Mouse (Mus musculus): ENCODE data around the gene Zmym5.
A peak's percentile ranks its signal among the peaks of the same experiment; 100 is the strongest.
"Not testable (repeated sequence)": the region's sequence is repeated elsewhere in the genome, so short reads cannot be mapped to it uniquely, and the experiment has no call there.

The Zmym5 gene

DNA sequence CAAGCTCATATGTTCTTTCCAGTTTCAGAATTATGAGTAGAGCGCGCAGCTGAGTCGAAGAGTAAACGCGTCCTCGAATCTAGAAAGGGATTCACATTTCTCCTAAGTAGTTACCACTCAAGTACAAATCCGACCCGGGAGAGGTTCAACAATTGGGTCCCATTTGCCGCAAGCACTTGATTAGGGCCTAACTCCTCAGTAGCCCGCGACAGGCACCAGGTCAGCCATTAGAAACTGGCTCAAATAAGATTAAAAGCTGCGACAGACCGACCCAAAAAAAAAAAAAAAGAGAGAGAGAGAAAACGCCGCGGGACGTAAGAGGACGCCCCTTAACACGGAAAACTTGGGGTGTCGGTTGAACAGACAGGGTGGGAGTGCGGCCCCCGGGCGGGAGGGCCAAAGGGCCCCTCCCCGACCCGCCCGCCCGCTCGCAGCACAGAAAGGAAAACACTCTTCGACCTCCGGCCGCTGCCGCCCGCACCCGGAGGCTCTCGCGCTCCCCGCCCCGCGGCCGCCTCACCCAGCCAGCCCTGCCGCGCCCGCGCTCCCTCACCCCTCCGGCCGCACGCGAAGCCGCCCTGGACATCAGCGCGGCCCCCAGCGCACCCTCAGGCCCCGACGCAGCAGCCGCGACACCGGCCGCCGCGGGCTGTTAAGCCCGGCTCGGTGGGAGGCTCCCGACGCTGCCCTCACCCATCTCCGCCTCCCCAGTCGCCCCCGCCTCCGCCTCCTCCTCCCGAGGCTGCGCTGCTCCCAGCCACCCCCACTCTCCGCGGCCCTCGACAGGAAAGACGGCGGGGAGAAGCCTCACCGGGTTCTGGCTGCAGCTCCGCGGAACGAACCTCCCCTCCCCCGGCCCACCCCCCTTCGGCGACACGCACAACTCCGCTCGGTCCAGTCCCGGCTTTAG, 480 bp downstream of the Zmym5 start:
- H3K36me3 ChIP-seq (ENCODE audit: control insufficient read depth, insufficient read depth, low read length, poor library complexity, severe bottlenecking); H3K27me3 ChIP-seq (ENCODE audit: control insufficient read depth, insufficient read depth, low read length, poor library complexity, severe bottlenecking): not testable (repeated sequence)
- DNase-seq (ENCODE audit: low read depth, low spot score): peak; percentile 47

DNA sequence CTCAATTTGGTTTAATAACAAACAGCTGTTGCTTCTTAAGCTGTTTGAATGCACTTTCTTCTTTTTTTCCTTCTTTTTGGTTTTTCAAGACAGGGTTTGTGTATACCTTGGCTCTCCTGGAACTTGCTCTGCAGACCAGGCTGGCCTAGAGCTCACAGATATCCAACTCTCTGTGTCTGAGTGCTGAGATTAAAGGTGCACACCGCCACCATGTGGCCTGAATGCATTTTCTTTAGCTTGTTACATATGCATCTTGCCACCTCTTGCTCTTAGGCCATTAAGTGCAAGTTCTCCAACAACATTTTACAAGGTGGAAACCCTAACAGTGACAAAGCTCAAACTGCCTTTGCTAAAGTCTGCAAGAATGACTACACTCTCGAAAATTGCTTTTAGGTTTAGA, 18.3 kb downstream of the Zmym5 start:
- DNase-seq (ENCODE audit: low read depth, low spot score): peak; percentile 79
- Histone ChIP-seq H3K36me3 (ENCODE audit: control insufficient read depth, insufficient read depth, low read length, poor library complexity, severe bottlenecking) (peaks cover 13% of the 10 kb centered on the region), H3K27me3 (ENCODE audit: control insufficient read depth, insufficient read depth, low read length, poor library complexity, severe bottlenecking) (no peaks in the 10 kb centered on the region)

DNA sequence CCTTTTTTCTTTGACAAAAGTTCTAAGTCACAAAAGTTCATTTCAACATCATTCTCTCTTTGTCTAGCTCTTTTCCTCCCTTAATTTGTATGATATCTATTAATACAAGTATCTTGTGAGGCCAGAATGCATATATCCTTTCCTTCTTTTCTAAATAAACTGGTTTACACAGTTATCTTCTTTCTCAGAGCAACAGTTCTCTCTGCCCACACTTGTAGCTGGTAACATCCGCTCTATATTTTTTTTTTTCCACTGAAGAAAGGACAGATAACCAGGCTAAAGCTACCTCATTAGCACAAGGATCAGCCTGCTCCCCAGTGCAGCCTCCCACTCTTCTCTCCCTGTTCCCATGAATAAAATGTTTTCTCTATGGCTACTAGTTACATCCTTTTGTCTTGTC, 26.9 kb downstream of the Zmym5 start:
- no peaks in the 10 kb centered on the region for H3K36me3 ChIP-seq (ENCODE audit: control insufficient read depth, insufficient read depth, low read length, poor library complexity, severe bottlenecking)
- no peak for DNase-seq (ENCODE audit: low read depth, low spot score)

DNA sequence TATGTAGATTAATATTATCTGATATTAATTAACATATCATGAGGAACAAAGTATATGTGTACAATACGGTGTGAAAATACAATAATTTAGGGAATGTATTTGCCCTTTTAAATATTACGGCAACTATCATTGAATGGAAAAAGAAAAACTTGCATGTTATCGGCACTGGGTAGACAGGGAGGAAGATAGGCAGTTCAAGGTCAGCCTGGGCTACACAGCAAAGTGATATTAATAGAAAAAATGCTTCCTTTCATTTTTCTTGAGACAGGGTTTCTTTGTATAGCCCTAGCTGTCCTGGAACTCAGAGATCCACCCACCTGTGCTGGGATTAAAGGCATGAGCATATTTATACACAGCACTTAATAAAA, 32.6 kb downstream of the Zmym5 start:
- Histone ChIP-seq H3K27me3 (ENCODE audit: control insufficient read depth, insufficient read depth, low read length, poor library complexity, severe bottlenecking) (no peaks in the 10 kb centered on the region), H3K36me3 (ENCODE audit: control insufficient read depth, insufficient read depth, low read length, poor library complexity, severe bottlenecking) (no peaks in the 10 kb centered on the region)
- DNase-seq (ENCODE audit: low read depth, low spot score): no peak

More for the DNA sequence above, 26.9 kb downstream of the Zmym5 start:
- no peaks in the 10 kb centered on the region for H3K27me3 ChIP-seq (ENCODE audit: control insufficient read depth, insufficient read depth, low read length, poor library complexity, severe bottlenecking)

DNA sequence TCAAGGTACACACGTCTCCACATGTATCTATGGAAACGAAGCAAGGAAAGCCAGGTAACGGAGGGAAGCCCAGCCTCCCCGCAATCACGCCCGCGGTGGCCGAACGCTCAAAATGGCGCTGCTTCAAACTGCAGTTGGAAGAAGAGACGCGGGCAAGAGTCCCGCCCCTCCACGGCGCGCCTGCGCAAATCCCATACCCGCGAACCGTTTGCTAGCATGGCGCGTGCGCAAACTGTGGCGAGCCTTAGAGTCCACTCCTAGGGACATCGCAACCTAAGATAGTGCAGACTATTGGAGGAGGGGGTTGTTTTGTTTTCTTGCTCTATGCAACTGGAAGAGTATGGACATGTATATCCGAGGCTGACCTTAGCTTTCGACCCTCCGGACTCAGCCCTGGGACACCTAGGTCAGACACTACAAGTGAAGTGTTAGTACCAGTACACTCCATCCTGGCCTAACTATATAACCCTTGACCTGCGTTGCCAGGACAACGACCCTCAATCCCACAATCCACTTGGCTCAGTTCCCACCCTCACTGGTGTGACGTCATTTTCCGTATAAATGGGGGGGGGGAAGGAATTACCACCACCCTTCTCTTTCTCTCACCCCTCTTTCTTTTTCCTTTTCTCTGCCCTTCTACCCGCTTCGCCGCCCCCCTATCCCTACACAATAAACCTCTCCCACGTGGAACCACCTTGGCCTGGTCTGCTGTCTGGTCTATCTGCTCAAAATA, 33.1 kb downstream of the Zmym5 start, which contains the start of gene Pspc1:
TSS of gene Pspc1 (minus strand) at position 117 of the 733 bp plus-strand sequence.
- peak; percentile 97 for DNase-seq (ENCODE audit: low read depth, low spot score)
- H3K27me3 ChIP-seq (ENCODE audit: control insufficient read depth, insufficient read depth, low read length, poor library complexity, severe bottlenecking): no peaks in the 10 kb centered on the region
- no peaks in the 10 kb centered on the region for H3K36me3 ChIP-seq (ENCODE audit: control insufficient read depth, insufficient read depth, low read length, poor library complexity, severe bottlenecking)

DNA sequence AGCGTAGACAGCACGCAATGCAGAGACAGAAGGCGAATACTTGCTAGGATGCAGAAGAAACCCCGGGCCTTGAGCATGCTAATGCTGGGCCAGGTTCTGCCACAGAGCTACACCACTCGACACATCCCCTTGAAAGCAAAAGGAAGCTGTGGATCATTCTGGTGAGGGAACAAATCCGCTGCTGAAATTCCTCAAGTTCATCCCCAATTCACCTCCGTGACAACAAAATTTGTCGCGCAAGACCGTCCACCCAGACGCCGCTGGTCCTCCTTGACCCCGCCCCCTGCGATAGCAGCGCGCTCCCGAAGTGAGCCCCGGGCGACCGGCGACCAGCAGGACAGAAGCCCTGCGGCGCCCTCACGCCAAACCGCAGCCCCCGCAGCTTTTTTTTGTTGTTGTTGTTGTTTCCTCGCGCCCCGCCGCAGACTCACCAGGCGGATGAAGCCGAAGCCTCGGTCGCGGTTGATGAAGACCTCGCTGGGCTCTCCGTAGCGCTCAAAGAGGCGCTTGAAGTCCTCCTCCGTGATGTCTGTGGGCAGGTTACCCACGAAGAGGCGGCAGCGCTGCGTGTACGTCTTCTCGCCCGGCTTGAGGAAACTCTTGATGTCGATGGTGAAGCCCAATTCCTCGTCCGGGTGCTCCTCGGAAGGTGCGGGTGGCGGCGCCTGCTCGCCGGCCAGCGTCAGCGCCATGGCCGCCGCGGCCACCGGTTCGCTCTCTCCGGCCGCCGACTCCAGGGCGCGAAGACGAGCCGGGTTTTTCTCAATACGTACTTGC, 34.0 kb downstream of the Zmym5 start:
- peak; percentile 52 for DNase-seq (ENCODE audit: low read depth, low spot score)
- H3K36me3 ChIP-seq (ENCODE audit: control insufficient read depth, insufficient read depth, low read length, poor library complexity, severe bottlenecking): no peaks in the 10 kb centered on the region
- no peaks in the 10 kb centered on the region for H3K27me3 ChIP-seq (ENCODE audit: control insufficient read depth, insufficient read depth, low read length, poor library complexity, severe bottlenecking)

DNA sequence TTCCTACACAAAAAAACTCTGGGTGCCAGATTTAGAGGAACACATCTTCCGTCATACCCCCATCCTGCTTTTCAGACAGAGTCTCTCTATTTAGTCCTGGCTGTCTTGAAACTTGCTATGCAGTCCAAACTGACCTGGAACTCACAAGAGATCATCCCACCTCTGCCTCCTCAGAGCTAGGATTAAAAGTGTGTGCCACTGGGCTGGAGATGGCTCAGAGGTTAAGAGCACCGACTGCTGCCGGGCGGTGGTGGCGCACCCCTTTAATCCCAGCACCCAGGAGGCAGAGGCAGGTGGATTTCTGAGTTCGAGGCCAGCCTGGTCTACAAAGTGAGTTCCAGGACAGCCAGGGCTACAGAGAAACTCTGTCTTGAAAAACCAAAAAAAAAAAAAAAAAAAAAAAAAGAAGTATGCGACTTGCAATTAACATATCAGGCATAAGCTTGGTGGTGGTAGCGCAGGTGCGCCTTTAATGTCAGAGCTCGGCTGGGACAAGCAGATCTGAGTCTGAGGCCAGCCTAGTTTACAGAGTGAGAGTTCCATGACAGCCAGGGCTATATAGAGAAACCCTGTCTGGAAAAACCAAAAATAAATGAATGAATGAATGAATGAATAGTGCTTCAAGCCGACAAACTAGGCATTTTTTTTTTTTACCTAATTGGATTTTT, 34.8 kb downstream of the Zmym5 start:
- Histone ChIP-seq H3K36me3 (ENCODE audit: control insufficient read depth, insufficient read depth, low read length, poor library complexity, severe bottlenecking) (no peaks in the 10 kb centered on the region), H3K27me3 (ENCODE audit: control insufficient read depth, insufficient read depth, low read length, poor library complexity, severe bottlenecking) (no peaks in the 10 kb centered on the region)
- peak; percentile 29 for DNase-seq (ENCODE audit: low read depth, low spot score)

DNA sequence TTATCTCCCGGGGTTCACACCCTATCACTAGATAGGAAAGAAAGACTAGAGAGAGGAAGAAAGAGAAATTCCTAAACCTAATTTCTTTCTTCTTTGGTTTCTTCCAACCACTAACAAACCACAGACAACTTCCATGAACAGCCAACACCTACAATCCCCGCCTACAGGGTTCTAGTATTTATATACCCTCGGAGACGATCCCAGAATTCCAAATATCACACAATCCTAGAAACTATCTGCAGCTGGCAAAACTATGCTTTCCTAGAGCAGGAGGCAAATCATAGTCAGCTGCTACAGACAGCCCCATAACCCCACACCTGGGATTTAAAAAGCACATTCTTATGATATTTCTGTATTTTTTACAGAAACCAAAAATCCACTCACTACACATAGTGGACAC, 36.1 kb downstream of the Zmym5 start:
- no peak for DNase-seq (ENCODE audit: low read depth, low spot score)
- H3K36me3 ChIP-seq (ENCODE audit: control insufficient read depth, insufficient read depth, low read length, poor library complexity, severe bottlenecking): 0 out of 2 replicates have a peak, but pooled peaks cover 3% of the 10 kb centered on the region
- no peaks in the 10 kb centered on the region for H3K27me3 ChIP-seq (ENCODE audit: control insufficient read depth, insufficient read depth, low read length, poor library complexity, severe bottlenecking)

DNA sequence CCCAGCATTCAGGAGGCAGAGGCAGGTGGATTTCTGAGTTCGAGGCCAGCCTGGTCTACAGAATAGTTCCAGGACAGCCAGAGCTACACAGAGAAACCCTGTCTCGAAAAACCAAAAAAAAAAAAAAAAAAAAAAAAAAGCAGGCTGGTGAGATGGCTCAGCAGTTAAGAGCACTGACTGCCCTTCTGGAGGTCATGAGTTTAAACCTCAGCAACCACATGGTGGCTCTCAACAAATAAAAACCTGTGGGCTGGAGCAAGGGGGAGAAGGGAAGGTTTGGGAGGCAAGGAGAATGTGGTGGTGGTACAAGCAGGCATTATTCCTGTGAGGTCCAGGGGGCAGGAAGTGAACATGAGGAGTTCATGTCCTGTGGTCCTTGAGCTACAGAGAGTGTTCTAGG, 45.1 kb downstream of the Zmym5 start:
- H3K27me3 ChIP-seq (ENCODE audit: control insufficient read depth, insufficient read depth, low read length, poor library complexity, severe bottlenecking); DNase-seq (ENCODE audit: low read depth, low spot score): not testable (repeated sequence)
- peaks cover 10% of the 10 kb centered on the region for H3K36me3 ChIP-seq (ENCODE audit: control insufficient read depth, insufficient read depth, low read length, poor library complexity, severe bottlenecking)

DNA sequence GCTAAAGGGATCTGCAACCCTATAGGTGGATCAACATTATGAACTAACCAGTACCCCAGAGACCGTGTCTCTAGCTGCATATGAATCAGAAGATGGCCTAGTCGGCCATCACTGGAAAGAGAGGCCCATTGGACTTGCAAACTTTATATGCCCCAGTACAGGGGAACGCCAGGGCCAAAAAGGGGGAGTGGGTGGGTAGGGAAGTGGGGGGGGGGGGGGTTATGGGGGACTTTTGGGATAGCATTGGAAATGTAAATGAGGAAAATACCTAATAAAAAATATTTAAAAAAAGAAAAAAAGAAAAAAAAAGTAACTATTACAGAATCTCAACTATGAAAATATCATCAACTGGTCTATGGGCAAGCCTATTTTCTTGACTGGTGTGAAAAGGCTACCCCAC, 46.4 kb downstream of the Zmym5 start:
- not testable (repeated sequence) for DNase-seq (ENCODE audit: low read depth, low spot score); H3K36me3 ChIP-seq (ENCODE audit: control insufficient read depth, insufficient read depth, low read length, poor library complexity, severe bottlenecking); H3K27me3 ChIP-seq (ENCODE audit: control insufficient read depth, insufficient read depth, low read length, poor library complexity, severe bottlenecking)

DNA sequence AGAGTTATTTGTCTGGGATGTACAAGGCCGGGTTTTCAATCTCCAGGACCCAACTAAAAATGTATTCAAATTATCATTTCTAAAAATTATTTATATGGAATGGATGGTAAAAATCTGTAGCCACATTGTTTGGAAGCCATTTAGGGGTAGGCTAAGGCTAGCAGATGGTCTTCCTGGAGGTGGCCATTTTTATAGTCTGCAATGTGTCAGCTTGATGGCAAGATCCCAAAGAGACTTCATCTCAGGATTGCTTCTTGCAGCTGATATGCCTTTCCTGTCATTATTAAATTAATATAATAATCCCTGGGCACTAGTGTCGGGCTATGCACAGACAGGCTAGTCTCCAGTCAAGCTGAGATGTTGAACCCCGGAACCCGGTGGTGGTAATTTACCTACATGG, 60.2 kb downstream of the Zmym5 start:
- Histone ChIP-seq H3K36me3 (ENCODE audit: control insufficient read depth, insufficient read depth, low read length, poor library complexity, severe bottlenecking) (peaks cover 9% of the 10 kb centered on the region), H3K27me3 (ENCODE audit: control insufficient read depth, insufficient read depth, low read length, poor library complexity, severe bottlenecking) (no peaks in the 10 kb centered on the region)
- no peak for DNase-seq (ENCODE audit: low read depth, low spot score)
